Mouse (Mus musculus) liver, embryonic 14.5 days (tissue): ENCODE results near the gene Klf6.

Experiments
- CTCF ChIP-seq: IDR thresholded peaks from 2 replicates; pipeline ENCODE4 v1.5.1; 2016; ENCODE audit warnings: antibody characterized with exemption, low read depth, control low read depth
- EP300 ChIP-seq: IDR thresholded peaks from 2 replicates; pipeline ENCODE4 v1.6.1; 2016; ENCODE audit warnings: antibody characterized with exemption, low read depth

- no peak for TF ChIP-seq CTCF
- no peak for TF ChIP-seq EP300
These were observed 24.0 kb upstream of the Klf6 start for GRCm38 (mm10) chr13:5837174-5837777.
